Mouse (Mus musculus) stomach, postnatal 0 days (tissue): Measurements from ENCODE around the gene Cnfn.

Experiments
- CTCF ChIP-seq: IDR thresholded peaks from 2 replicates; pipeline ENCODE4 v1.5.1; 2016; ENCODE audit warnings: antibody characterized with exemption, low read depth, mild to moderate bottlenecking, moderate library complexity
- EP300 ChIP-seq: optimal IDR thresholded peaks from 2 replicates; pipeline ENCODE3; 2016; ENCODE audit warnings: antibody characterized with exemption

GRCm38 (mm10) chr7:25390986-25391385 is 21.5 kb upstream of the Cnfn start:
- no peak for TF ChIP-seq CTCF
- no peak for TF ChIP-seq EP300
